Mouse (Mus musculus): ENCODE measurements around the gene Rasal2.
A peak's percentile ranks its signal among the peaks of the same experiment; 100 is the strongest.

The Rasal2 gene

DNA sequence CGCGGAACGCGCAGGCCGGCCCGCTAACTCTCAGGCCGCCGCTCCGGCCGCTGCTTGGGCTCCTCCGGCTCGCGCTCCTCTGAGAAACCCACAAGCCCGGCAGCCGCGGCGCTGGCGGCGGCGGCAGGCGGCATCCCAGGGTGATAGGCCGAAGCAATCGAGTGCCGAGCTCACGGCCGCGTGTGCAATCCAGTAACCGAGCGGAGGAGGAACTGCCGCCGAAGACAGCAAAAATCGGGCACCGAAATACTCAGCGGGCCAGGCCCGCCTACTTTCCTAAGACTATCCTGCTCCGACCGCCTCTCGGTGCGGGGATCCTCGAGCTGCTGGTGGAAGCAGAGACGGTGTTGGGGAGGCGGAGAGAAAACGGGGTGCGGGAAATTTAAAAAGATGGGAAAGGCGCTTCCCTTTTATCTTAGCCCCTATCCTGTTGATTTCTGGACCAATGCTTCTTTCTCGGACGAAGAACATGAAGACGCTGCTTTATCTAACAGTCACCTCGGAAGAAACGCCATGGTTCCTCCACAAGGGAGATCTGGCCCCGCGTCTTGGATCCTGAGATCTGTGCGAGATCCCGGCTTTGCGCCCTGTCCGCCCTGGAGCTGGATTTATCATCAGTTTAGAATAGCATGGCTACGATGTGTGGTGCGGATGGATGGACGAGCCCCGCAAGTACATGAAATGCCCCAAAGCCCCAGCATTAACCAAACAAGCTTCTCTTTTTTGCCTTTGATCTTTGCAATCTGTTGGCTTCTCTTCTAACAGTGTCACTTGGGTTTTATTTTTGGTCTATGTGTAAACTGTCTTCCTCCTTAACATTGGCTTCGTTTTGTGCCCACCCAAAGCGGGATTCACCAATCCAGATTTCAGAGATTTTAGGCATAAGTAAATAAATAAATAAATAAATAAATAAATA is at the start of gene Rasal2:
Gene Rasal2 (minus strand): TSS at position 142 of the 916 bp plus-strand sequence.
- DNase-seq, result peak; percentile 98

DNA sequence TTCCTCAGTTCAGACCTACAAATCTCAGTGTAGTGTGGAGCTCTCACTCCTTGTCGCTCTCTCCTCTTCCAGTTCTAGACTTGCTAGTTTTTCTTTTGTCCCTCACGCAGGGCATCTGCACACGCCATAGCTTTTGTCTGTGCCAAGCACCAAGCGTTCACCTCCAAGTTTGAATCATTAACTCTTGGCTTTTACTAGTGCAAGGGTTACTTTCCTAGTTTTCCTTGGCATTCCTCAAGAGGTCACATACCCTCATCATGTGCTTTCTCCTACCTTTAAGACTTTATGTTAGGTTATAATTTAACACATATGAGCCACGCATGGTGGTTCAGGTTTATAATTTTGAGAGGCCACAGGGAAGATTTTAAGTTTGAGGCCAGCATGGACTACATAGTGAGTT is 48.9 kb upstream of the Rasal2 start:
- no peak for DNase-seq

DNA sequence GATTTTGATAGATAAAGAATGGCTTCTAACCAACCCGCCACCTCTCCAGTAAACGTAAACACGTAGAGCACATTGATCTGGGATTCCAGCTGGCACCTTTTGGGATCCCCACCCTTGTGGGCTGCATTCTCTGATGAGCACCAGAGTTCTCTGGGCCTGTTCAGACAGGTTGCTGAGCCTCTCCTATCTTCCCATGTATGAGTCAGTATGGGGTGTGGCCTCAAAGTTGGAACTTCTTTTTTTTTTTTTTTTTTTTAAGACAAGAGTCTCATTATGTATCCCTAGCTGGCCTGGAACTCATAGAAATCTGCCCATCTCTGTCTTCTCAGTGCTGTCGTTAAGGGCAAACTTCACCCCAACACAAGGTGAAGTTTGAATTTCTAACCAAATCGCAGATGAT is 47.5 kb upstream of the Rasal2 start:
- DNase-seq, result no peak

DNA sequence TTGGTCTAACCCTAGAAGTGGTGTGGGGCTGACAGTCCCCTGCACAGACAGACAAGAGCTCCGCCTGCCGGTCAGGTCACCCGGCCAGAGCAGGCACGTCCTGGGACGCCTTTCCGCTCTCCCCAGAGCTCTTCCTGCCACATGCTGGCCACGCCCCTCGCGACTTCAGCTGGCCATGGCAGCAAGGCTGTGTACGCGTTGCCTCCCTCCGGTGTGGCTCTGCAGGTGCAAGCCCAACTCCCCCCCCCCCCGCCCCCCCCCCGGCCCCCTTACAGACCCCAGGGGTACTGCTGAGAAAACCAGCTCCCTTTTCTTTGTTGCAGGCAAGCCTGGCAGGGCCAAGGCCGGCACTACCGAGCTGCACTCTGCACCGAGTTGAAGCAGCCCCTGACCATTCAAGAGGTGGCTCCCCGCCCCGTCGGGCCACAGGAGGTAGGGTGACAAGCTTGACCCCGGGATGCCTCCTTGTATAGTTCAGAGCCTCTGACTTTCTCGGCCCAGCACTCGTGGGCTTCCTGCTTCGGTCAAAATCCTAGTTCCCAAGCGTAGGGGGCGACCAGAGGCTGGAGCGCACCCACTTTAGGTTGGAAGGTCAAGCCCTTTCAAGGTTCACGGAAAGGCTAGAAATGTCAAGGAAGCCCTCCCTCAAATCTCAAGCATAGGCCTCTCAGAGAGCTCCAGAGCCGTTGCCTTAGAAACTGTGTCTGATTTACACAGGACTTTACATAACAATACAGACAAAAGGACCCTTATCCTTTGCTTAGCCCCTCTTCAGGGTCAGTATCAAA is 46.2 kb upstream of the Rasal2 start, which contains the start of gene Cryzl2:
Gene Cryzl2 (plus strand): TSS at position 157 of the 788 bp plus-strand sequence.
- peak; percentile 36 to 47 for DNase-seq

DNA sequence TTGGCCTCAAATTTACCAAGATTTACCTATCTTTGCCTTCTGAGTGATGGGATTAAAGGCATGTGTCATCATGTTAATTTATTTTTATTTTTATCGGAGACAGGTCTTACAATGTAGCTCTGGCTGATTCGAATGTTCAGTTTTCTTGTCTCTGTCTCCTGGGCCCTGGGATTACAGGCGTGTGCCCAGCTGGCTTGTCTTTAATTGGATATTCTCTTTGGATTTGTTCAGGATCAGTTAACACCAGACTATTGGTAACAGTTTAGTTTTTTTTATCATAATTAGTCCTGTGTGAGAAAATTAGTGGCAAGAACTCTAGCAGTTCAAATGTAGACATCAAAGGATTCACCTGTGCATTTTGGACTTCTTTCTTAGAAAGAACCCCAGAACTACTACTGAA is 45.4 kb upstream of the Rasal2 start:
- no peak for DNase-seq

DNA sequence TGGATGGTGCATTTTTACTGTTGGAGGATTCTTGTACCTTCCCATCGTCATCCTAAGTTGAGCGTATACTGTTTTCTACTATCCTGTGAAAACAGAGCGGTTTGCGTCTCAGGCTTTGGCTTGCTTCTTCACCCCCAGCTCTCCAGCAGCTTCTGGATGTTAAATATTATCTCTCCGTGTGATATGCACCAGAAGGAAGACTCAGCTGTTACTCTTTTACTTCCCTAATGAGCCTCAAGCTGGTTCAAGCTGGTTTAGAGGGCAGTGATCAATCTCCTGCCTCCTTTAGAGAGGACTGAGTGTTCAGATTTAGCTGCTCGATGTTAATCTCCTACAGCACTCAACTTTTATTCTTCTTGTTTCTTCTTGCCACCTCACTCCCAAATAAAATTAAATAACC is 42.5 kb upstream of the Rasal2 start:
- DNase-seq, result no peak

DNA sequence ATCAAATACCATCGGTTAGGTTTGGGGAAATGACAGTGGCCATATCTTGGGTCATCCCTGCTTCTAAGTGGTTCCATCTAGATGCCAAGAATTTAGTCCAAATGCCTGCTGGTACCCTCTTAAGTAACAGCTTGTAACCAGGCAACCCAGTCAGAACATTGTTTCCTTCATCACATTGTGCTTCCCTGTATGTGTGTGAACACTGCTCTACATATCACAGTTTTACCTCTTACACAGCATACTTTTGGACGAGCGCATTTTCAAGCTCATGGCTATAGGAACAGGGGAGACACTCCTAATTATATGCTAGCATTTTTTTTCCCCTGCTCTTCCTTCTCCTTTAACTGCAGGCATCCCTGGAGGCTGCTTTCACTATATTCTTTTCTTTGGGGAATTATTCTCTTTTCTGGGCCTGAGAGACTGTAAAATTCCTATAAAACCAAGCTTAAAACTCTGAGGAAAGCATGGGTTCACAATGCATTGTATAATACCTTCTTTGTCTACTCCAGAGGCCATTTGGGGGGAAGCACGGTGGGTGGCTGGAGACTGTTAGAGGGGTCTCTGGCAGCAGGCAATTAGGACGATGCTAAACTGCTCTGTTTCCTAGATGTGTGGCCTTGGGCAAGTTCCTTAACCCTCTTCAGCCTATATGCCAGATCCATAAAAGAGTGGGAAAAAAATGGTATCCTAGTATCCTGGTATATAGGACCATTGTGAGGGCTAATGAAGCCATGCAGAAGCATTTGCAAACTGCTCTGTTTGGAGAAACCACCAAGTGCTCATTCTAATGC is 40.6 kb upstream of the Rasal2 start:
- DNase-seq, result no peak

DNA sequence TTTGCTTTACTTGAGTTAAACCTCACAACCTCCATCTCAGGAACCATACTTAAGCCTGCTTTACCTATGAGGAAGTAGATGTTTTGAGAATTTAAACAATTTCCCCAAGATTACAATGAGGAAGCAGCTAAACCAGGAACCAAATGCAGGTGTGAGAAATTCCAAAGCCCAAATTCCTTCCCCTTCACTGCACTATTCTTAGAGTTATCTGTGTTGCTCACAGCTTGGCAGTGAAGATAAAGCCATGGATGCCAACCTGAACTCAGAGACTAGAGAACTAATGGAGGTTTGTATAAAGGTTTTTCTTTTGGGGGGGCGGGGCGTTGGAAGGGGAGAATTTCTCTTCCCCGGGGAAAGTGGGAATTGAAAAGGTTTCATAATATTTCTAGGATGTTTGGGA is 39.9 kb upstream of the Rasal2 start:
- no peak for DNase-seq

DNA sequence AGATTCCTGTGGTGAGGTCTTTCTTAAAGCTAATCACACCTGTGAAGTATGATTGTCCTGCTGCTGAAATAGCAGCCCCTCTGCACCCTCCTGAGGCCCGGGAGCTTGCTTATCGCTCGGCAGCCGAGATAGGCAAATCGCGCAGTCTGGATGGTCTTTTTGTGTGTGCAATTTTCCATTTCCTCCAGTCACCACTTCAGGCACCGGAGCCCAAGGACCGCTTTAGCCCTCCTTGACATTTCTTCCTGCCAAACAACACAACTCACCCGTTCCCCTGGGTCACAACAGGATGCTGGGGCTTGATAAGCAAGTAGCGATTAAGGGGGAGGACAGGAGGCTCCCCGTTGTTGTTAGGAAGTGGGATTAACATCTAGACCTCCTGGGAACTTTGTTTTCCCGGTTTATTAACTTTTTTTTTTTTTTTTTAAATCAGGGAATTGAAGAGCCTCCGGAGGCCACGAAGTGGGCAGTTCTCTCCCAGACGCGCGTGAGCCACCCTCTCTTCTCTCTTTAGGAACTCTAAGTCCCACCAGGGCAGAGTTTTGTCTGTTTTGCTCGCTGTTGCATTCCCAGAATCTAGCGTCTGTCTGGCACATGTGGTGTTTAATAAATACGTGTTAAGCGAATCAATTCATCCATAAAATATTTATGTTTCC is 37.7 kb upstream of the Rasal2 start:
- DNase-seq, result no peak

DNA sequence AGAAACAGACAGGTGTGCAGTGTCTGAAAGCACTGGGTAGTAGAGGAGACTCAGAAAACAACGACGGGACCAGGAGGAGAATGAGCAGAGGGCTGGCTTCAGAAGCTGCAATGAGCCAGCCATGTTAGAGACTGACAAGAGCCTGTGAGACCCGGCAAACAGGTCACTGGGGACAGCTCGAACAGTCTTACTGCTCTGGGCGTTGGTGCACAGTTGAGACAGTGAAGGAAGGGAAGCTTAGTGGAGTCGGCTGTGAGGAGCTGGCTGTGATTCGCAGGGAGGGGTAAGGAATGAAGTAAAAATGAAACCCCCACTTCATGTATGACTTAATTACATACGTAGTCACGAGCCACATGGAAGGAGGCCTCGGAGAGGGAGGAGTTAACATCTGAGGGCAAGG is 37.1 kb upstream of the Rasal2 start:
- no peak for DNase-seq

DNA sequence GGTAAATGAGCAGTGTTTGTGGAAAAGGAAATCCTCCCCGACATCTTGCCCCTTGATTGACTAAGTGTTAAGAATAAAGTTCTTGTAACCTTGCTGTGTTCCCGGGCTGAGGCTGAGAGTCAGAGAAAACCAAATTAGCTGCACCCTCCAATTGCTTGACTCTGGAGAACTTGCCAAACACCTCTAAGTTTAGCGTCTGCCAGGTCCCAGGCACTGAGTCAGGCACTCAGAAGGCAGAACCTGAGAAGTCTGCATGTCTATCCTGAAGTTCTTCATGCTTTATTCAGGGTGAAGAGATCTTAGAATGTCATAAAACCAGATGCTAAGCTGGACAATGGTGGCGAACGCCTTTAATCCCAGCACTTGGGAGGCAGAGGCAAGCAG is 36.4 kb upstream of the Rasal2 start:
- DNase-seq, result no peak

DNA sequence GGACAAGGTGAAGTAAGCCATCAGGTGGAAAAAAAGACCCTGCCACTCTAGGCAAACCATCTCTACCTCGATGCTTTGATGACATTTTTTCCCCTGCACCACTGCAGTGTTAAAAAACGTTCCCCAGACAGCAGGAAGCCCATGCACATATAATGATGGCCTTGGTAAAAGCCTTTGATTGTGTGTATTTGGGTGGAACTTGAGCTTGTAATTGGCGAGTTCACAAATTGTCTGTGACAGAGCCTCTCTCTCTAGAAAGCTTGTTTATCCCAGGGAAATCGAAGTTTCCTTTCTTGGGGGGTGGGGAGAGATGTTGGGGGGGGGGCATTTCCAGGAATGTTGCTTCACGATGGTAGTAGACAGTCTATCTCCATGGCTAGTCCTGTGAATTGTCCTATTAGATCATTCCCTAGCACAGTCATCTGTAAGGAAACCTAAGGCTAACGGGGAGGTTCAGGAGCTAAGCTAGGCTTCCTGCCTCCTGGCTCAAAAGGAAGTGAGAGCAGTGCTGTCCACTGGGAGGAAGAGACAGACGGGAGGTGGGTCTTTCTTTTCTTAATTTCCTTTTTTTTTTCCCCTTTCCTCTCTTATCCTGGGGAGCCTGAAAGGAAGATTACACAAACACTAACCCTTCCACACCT is 35.9 kb upstream of the Rasal2 start:
- DNase-seq, result no peak

DNA sequence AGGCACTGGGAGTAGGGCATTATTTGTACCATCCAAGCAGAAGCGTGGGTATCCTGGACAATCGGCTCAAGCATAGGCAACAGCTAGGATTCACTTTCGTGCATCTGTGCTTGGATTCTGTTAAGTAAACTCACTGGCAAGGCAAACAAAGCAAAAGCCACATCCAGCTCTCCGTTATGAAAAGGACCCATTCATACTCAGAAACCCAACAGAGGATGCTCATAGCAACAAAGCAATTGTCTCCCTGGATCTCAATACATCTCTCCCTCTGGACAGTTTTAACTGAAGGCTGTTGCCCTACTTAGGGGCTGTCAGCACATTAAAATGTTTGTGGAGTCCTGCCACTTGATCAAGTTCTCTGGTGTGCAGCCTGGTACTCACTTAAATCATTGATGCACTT is 34.7 kb upstream of the Rasal2 start:
- DNase-seq, result no peak

DNA sequence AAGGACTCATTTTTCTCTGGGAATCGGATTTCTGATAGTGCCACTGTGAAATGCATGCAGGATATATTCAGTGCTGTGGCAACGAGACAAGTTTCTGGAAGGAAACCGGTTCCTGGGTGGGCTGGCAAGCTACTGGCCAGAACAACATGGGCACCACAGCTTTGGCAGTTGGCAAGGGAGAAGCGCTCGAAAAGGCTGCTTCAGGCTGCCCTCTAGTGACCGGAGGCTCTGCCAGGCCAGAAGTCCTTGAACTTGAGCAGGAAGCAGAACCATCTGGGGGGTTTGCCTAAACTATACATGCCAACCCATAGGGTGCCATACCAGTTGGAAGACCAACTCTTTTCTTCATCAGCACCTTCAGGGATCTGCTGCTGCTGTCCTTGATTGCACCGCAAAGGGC is 33.9 kb upstream of the Rasal2 start:
- DNase-seq, result peak; percentile 88

DNA sequence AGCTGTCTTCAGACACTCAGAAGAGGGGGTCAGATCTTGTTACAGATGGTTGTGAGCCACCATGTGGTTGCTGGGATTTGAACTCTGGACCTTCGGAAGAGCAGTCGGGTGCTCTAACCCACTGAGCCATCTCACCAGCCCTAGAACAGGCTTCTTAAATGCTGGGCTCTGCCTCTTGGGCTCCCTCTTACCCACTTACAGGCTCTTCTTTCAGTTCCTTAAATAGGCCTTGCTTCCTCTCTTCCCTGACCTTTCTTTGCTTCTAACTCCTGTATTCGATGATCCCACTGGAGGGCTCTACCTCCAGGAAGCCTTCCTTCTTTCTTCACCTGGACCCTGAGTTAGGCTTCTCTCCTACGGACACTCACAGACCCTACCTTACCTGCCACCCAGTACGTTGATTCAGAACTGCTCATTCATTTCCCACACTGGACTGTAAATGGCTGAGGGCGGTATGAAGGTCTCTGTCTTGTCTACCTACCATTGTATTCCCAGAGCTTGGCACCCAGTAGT is 33.1 kb upstream of the Rasal2 start:
- no peak for DNase-seq

DNA sequence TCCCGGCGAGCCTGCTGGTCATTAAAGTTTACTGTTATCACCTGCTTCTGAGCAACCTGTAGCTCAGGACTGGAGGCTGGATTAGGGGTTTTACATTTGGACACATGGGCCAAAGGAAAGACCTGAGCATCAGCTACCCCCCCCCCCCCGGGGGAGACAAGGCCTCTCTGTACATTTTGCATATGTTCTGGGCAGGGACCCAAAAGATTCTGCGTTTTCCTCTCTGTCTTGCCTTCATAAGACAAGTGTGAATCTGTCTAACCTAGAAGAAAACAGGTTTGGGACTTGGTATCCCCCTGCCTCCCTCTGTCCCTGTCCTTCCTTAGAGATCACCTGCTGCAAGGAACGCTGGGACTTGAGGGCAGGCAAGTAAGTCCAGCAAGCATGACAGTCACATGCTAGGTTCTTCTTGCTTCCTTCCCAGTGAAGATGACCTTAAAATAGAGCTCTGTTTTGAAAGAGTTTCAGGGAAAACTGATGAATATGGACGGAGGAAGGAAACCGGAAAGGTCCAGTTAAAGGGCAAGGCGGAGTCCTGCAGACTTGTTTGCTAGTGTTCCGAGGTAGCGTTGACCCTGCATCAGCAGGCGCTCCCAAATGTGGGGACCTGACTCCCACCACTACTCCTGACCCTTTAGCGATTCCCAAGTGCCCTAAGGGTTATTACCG is 32.4 kb upstream of the Rasal2 start:
- DNase-seq, result no peak

DNA sequence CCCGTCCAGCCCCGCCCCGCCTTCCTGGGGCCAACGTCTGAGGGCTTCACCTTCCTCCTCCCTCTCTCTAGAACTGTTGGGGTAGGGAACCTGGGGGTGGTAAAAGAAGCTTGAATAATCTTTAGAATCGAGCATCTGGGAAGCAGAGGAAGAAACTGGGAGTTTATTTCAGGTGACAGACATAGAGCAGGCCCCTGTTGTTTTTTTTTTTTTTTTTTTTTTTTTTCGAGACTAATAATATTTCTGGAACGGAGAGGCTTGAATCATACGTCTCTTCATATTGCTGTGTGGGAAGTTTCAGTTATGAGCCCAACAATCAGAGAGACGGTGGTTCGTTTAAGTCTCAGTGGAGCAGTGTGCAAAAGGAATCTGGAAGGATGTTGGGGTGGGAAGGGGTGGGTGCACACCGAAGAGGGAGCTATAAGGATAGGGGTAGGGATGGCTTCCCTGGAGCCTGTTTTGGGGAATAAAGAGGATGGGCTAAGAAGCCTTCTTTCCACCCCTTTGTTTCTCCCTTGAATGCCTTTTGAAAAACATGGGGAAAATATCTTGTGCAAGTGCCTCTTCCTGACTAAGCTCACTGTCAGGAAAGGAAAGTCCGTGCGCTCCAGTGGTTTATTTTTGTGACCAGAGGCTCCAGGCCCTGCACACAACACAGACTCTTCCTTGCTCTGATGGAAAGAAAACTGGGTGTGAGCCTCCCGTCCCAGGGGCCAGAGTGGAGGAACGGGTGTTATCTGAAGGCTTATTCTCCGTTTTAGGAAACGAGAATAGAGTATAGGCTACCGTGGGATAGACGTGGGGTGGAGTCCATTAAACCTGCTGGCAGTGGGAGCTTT is 31.5 kb upstream of the Rasal2 start:
- no peak for DNase-seq

DNA sequence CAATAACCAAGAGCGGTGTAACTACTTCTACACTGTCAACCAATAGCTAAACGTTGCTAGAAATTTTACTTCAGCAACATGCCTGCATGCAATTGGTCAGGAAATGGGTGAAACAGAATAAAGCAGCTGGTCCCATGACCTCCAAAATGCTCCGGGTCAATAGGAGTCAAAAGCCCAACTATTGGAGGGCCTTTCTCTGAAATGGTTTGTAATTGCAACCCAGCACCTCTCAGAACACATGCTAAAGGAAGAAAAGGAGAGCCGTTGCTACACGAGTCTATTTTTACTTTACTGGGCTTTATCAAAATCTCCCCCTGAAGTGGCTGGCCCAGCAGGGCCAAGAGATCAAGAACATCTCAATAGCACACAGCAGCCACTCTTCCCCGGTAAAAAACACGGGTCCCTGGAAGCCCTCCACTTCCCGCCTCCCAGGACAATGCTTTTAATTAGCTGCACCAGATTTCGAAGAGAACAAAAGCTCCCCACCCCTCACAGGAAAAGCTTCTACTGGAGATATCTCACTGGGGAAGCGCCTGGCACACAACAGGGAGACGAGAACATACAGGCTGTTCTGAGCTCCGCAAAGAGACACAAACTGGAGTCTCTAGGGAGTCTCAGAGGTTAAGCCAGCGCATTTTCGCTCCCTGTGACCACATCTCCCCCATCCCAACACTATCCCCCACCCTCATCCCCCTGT is 30.8 kb upstream of the Rasal2 start:
- no peak for DNase-seq

DNA sequence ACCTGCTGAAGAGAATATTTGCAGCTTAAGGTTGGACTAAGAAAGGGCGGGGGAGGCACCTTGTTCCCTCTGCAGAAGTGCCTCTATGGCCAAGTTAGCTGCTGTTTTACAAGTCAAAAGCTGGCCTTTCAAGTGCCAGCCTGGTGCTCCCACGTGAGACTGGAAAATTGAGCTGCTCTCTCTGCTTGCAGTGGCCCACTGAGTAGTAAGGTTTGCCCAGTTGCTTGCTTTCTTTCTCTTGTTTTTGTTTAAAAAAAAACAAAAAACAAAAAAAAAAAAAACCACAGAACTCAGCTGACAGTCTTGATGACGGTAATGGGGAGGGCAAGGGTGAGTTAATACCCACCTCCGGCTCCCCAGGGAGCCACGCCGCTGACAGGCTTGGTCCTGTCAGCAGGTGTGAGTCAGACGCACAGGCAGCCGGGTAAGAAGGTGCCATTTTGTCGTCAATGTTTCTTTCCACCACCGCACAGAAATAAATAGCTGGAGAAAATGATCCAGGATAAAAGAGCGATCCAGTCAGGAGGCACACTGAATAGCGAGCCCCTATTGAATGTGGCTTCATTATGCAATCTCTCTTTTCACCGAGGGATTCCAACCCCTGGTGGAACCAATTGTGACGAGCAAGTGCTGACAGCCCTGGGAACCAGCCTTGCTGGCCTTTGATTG is 27.7 kb upstream of the Rasal2 start:
- DNase-seq, result no peak

All from cerebellum, postnatal 14 days (tissue).